Mouse (Mus musculus): Measurements from ENCODE around the gene Pml.
"Not testable (repeated sequence)": the region's sequence is repeated elsewhere in the genome, so short reads cannot be mapped to it uniquely, and the experiment has no call there.

Pml gene

DNA sequence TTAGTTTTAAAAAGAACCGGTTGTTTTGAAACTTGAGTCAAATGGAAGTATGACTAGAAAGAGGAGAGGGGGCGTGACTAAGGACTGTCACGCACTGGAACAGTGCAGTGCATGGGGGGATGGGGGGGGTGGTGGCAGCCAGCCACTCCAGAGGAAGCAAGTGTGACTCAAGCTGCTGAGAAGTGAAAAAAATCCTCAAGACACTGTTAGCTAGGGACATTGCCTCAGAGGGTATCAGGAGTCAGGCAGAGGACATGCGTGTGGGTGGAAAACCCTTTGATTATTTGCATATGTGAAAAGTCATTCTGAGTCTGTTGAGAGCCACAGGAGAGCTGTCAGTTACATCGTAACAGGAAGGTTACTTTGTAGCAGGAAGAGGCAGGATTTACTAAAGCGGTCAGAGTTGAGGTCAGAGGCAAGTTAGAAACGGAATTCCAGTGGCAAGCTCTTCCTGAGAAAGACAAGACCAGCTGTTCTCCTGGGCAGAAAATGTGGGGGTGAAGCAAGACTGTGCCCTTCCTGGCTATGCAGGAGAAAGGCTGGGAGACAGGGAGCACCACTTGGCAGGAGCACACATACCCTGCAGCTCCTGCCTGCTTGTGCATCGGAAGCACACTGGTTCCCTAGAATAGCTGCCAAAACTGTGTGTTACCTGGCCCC is 25.7 kb upstream of the Pml start:
- H3K4me3 ChIP-seq (replicated peaks; ENCODE audit: low read length), result peak overlapping the region; percentile 79
- TF ChIP-seq POU5F1 (IDR thresholded peaks at IDR 0.05; ENCODE audit: borderline replicate concordance, low read length) (no peak), NANOG (IDR thresholded peaks at IDR 0.05; ENCODE audit: borderline replicate concordance, low read length) (no peak; the same call in 1 of the 2 replicates), CTCF (conservative IDR thresholded peaks at IDR 0.05; ENCODE audit: low read length) (no peak)
- H3K36me3 ChIP-seq (ENCODE audit: insufficient read depth, low read length), result no peaks in the 10 kb centered on the region
- H3K4me1 ChIP-seq (replicated peaks; ENCODE audit: low read depth, low read length), result peaks cover 77% of the 10 kb centered on the region
- H3K27me3 ChIP-seq (ENCODE audit: insufficient read depth, low read length), result no peaks in the 10 kb centered on the region
- H3K9me3 ChIP-seq (ENCODE audit: low read length), result no peaks in the 10 kb centered on the region

- Histone ChIP-seq H3K27me3 (ENCODE audit: insufficient read depth, low read length) (no peaks in the 10 kb centered on the region), H3K4me3 (replicated peaks; ENCODE audit: low read length) (peak overlapping the region; percentile 79), H3K4me1 (replicated peaks; ENCODE audit: low read depth, low read length) (peaks cover 78% of the 10 kb centered on the region), H3K9me3 (ENCODE audit: low read length) (no peaks in the 10 kb centered on the region), H3K36me3 (ENCODE audit: insufficient read depth, low read length) (no peaks in the 10 kb centered on the region)
- TF ChIP-seq CTCF (conservative IDR thresholded peaks at IDR 0.05; ENCODE audit: low read length) (no peak), POU5F1 (IDR thresholded peaks at IDR 0.05; ENCODE audit: borderline replicate concordance, low read length) (no peak), NANOG (IDR thresholded peaks at IDR 0.05; ENCODE audit: borderline replicate concordance, low read length) (no peak)
These were observed 25.0 kb upstream of the Pml start for GRCm38 (mm10) chr9:58274626-58275025.

DNA sequence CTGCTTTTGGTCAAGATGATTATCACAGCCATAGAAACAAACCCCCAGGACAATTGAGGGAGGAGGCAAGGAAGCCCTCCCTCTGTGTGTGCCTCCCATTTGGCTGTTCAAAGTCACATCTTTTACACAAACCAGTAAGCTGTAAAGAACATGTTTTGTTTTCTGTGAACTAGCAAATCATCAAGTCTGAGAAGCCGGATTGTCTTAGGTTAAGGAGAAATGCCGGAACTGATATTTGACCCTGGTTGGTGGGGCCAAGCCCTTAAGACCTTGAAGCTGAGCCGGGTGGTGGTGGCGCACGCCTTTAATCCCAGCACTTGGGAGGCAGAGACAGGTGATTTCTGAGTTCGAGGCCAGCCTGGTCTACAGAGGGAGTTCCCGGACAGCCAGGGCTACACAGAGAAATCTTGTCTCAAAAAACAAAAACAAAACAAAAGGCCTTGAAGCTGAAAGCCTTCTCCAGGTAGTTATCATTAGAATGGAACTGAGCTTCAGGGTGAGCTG is 24.6 kb upstream of the Pml start:
- H3K36me3 ChIP-seq (ENCODE audit: insufficient read depth, low read length), result no peaks in the 10 kb centered on the region

GRCm38 (mm10) chr9:58272855-58273254 is 23.3 kb upstream of the Pml start:
- no peaks in the 10 kb centered on the region for H3K36me3 ChIP-seq (ENCODE audit: insufficient read depth, low read length)
- TF ChIP-seq NANOG (IDR thresholded peaks at IDR 0.05; ENCODE audit: borderline replicate concordance, low read length), result no peak
- TF ChIP-seq POU5F1 (IDR thresholded peaks at IDR 0.05; ENCODE audit: borderline replicate concordance, low read length), result no peak
- TF ChIP-seq CTCF (conservative IDR thresholded peaks at IDR 0.05; ENCODE audit: low read length), result no peak
- H3K4me1 ChIP-seq (replicated peaks; ENCODE audit: low read depth, low read length), result peaks cover 85% of the 10 kb centered on the region
- H3K27me3 ChIP-seq (ENCODE audit: insufficient read depth, low read length), result no peaks in the 10 kb centered on the region
- peak overlapping the region; percentile 24 for H3K4me3 ChIP-seq (replicated peaks; ENCODE audit: low read length)
- no peaks in the 10 kb centered on the region for H3K9me3 ChIP-seq (ENCODE audit: low read length)

More for the DNA sequence above, 24.6 kb upstream of the Pml start:
- peak overlapping the region; percentile 79 for H3K4me3 ChIP-seq (replicated peaks; ENCODE audit: low read length)
- H3K4me1 ChIP-seq (replicated peaks; ENCODE audit: low read depth, low read length), result peaks cover 83% of the 10 kb centered on the region
- no peaks in the 10 kb centered on the region for H3K27me3 ChIP-seq (ENCODE audit: insufficient read depth, low read length)
- no peaks in the 10 kb centered on the region for H3K9me3 ChIP-seq (ENCODE audit: low read length)
- 0 out of 2 replicates have a peak, but pooled peaks have one; percentile 10 for TF ChIP-seq POU5F1 (IDR thresholded peaks at IDR 0.05; ENCODE audit: borderline replicate concordance, low read length)
- TF ChIP-seq NANOG (IDR thresholded peaks at IDR 0.05; ENCODE audit: borderline replicate concordance, low read length), result peak; percentile 46; the same call in 1 of the 2 replicates
- no peak for TF ChIP-seq CTCF (conservative IDR thresholded peaks at IDR 0.05; ENCODE audit: low read length)

GRCm38 (mm10) chr9:58272068-58272541 is 22.5 kb upstream of the Pml start:
- Histone ChIP-seq H3K36me3 (ENCODE audit: insufficient read depth, low read length) (no peaks in the 10 kb centered on the region), H3K27me3 (ENCODE audit: insufficient read depth, low read length) (no peaks in the 10 kb centered on the region), H3K4me1 (replicated peaks; ENCODE audit: low read depth, low read length) (peaks cover 83% of the 10 kb centered on the region), H3K9me3 (ENCODE audit: low read length) (no peaks in the 10 kb centered on the region), H3K4me3 (replicated peaks; ENCODE audit: low read length) (0 out of 2 replicates have a peak overlapping the region, but pooled peaks have one; percentile 24)
- TF ChIP-seq CTCF (conservative IDR thresholded peaks at IDR 0.05; ENCODE audit: low read length), result no peak
- TF ChIP-seq POU5F1 (IDR thresholded peaks at IDR 0.05; ENCODE audit: borderline replicate concordance, low read length), result no peak
- TF ChIP-seq NANOG (IDR thresholded peaks at IDR 0.05; ENCODE audit: borderline replicate concordance, low read length), result no peak

GRCm38 (mm10) chr9:58271551-58271950 is 22.0 kb upstream of the Pml start:
- peaks cover 88% of the 10 kb centered on the region for H3K4me1 ChIP-seq (replicated peaks; ENCODE audit: low read depth, low read length)
- not testable (repeated sequence) for H3K9me3 ChIP-seq (ENCODE audit: low read length); H3K4me3 ChIP-seq (replicated peaks; ENCODE audit: low read length); H3K27me3 ChIP-seq (ENCODE audit: insufficient read depth, low read length); H3K36me3 ChIP-seq (ENCODE audit: insufficient read depth, low read length)

GRCm38 (mm10) chr9:58271109-58271508 is 21.5 kb upstream of the Pml start:
- H3K27me3 ChIP-seq (ENCODE audit: insufficient read depth, low read length), result no peaks in the 10 kb centered on the region
- no peaks in the 10 kb centered on the region for H3K9me3 ChIP-seq (ENCODE audit: low read length)
- H3K36me3 ChIP-seq (ENCODE audit: insufficient read depth, low read length), result no peaks in the 10 kb centered on the region
- H3K4me1 ChIP-seq (replicated peaks; ENCODE audit: low read depth, low read length), result peaks cover 92% of the 10 kb centered on the region
- TF ChIP-seq POU5F1 (IDR thresholded peaks at IDR 0.05; ENCODE audit: borderline replicate concordance, low read length) (no peak), CTCF (conservative IDR thresholded peaks at IDR 0.05; ENCODE audit: low read length) (no peak), NANOG (IDR thresholded peaks at IDR 0.05; ENCODE audit: borderline replicate concordance, low read length) (no peak)
- H3K4me3 ChIP-seq (replicated peaks; ENCODE audit: low read length), result 0 out of 2 replicates have a peak overlapping the region, but pooled peaks have one; percentile 11

GRCm38 (mm10) chr9:58270081-58270480 is 20.5 kb upstream of the Pml start:
- Histone ChIP-seq H3K36me3 (ENCODE audit: insufficient read depth, low read length) (0 out of 2 replicates have a peak, but pooled peaks cover 7% of the 10 kb centered on the region), H3K9me3 (ENCODE audit: low read length) (no peaks in the 10 kb centered on the region), H3K4me3 (replicated peaks; ENCODE audit: low read length) (peak overlapping the region; percentile 11; the same call in 1 of the 2 replicates), H3K4me1 (replicated peaks; ENCODE audit: low read depth, low read length) (peaks cover 92% of the 10 kb centered on the region), H3K27me3 (ENCODE audit: insufficient read depth, low read length) (no peaks in the 10 kb centered on the region)
- TF ChIP-seq NANOG (IDR thresholded peaks at IDR 0.05; ENCODE audit: borderline replicate concordance, low read length) (no peak), CTCF (conservative IDR thresholded peaks at IDR 0.05; ENCODE audit: low read length) (no peak), POU5F1 (IDR thresholded peaks at IDR 0.05; ENCODE audit: borderline replicate concordance, low read length) (no peak)

Data from E14TG2a.4 (cell line).